Mouse (Mus musculus) monocyte, adult 59 days (primary cell): Measurements from ENCODE around the gene Tomm22. TPM values are rescaled to one million over a fixed set of nuclear protein-coding genes. Genes with fewer than 3 reads are reported as not detected.

Experiments
- total RNA-seq, 2 experiments: library from RNA; stranded (reverse); gene quantifications; one replicate each; pipeline ENCODE4 v1.2.4; 2023

The Tomm22 gene
- 10 to 100 TPM; 85.1 to 92.9 TPM for total RNA-seq

GRCm38 (mm10) chr15:79670249-79670971, at the start of gene Tomm22:
Gene Tomm22, plus strand, starts transcription at chr15:79670861.

DNA sequence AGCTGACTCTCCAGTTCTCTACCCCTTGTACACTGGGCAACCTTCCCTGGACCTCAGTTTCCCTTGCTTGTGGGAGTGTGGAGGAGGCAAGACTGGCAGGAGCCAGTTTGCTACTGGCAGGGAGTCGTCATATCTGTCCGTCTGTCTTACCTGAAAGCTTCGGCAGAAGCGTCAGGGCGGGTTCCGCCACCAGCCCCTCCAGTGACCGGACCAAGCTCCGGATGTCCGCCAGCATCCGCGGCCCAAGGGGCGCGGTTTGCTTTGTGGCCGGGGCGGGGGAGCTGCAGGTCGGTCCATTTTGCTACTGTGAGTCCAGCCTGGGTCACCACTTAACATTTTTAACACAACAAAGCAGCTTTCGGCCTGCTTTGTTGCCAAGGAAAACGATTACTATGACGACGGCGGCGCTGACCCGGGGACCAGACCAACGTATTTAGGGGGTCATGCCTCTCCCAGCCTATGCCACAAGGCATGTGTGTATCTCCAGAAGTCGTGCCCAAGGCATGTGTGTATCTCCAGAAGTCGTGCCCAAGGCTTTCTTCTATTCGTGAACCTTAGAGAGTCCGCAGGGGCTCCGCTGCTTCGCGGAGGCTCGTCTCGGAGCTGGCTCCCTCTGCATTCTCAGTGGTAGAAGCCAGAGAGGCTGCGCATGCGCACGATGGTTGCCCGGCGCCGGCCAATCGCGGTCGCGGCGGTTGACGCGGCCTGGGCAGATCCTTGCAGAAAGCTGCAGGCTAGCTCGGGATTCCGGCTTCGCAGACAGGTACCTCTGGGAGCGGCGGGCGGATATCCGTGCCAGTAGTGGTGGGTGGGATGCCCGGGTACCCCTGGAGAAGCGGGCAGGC, 11.9 kb upstream of the Tomm22 start, which contains the start of the genes Fam227a and Cby1:
Gene Fam227a (minus strand): TSS at position 426 of the 845 bp plus-strand sequence.
Gene Cby1 (plus strand): TSS at position 669 of the 845 bp plus-strand sequence.

DNA sequence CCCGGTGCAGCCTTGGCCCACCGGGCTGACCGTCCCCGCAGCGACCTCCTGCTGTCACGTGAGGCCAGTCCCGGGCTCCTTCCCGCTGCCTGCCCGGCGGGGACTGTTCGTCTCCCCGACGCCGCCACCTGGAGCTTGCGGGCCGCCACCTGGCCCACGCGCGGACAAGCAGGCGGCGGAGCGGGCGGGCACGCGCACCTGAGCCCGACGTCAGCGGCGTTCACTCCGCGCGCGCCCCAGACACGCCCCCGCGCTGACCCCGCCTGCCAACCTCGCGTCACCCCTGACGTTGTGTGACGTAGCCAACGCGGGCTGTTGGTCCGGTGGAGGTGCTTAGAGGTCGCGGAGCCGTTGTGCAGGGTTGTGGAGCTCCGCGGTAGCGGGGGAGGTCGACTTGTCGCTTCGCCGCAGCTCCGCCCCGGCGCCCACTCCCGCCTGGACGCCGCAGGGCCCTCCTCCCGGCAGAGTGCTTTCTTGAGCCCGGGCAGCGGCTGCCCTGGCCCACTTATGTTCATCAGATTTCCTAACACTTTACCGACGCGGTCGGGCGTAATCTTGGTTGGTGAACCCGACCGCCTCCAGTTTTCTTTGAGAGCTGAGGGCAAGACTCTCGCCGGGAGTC, 17.1 kb downstream of the Tomm22 start, which contains the start of gene Josd1:
Gene Josd1 (minus strand): TSS at position 274 of the 622 bp plus-strand sequence.

DNA sequence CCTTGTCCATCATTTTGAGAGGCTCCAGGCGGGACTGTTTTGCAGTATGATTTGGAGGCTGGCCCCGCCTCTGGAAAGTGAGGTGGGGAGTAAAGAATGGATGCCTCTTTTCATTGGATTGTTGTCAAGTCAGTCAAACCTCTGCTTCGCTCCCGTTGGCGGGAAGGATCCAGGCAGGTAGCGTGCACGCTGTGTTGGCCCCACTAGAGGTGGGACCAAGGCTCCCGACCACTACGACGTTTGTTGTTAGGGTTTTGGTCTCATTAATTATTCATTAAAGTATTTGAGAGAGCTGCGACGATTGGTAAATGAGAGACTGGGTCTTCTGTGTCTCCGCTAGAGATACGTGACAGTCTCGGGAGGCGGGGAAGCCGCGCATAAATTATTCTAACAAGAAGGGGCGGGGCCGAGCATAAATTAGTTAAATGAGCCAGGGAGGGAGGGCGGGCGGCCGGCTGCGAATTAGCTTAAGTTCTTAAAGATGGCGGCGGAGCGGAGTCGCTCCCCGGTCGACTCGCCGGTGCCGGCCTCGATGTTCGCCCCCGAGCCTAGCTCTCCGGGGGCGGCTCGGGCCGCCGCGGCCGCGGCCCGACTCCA, 19.9 kb downstream of the Tomm22 start, which contains the start of gene Gtpbp1:
Gene Gtpbp1 (plus strand): TSS at position 420 of the 597 bp plus-strand sequence.

Other genes with a start within 250 kb of the Tomm22 start
- gene Csnk1e, start 215.3 kb upstream of the Tomm22 start, total RNA-seq = 100 to 1,000 TPM; 144 to 153 TPM
- gene Kcnj4, start 165.6 kb upstream of the Tomm22 start, total RNA-seq = not detected
- gene Kdelr3, start 154.4 kb upstream of the Tomm22 start, total RNA-seq = not detected
- gene Ddx17, start 124.1 kb upstream of the Tomm22 start, total RNA-seq = 100 to 1,000 TPM; 237 to 241 TPM
- gene Dmc1, start 65.8 kb upstream of the Tomm22 start, total RNA-seq = not detected
- gene Fam227a, start 11.9 kb upstream of the Tomm22 start, total RNA-seq = under 1 TPM; 0.67 to 0.81 TPM
- 10 to 100 TPM in 1 of 2 experiments, 1 to 10 TPM in 1; 7.3 to 10.7 TPM for gene Cby1, start 11.7 kb upstream of the Tomm22 start, total RNA-seq
- gene Josd1, start 17.1 kb downstream of the Tomm22 start, total RNA-seq = 10 to 100 TPM; 18.6 to 22.5 TPM
- gene Gtpbp1, start 20.0 kb downstream of the Tomm22 start, total RNA-seq = 10 to 100 TPM; 55.9 to 67.9 TPM
- gene Sun2, start 71.7 kb downstream of the Tomm22 start, total RNA-seq = 100 to 1,000 TPM; 150 to 211 TPM
- gene Dnal4, start 107.0 kb downstream of the Tomm22 start, total RNA-seq = 10 to 100 TPM; 15.3 to 18.7 TPM
- 1 to 10 TPM; 2.5 to 3.6 TPM for gene Nptxr, start 133.9 kb downstream of the Tomm22 start, total RNA-seq
- gene Npcd, start 163.4 kb downstream of the Tomm22 start, total RNA-seq = 1 to 10 TPM in 1 of 2 experiments, not detected in 1; 1.4 TPM
- 1 to 10 TPM; 4.9 to 6.7 TPM for gene Cbx6, start 163.8 kb downstream of the Tomm22 start, total RNA-seq
- 10 to 100 TPM; 65.2 to 79.8 TPM for gene Apobec3, start 220.8 kb downstream of the Tomm22 start, total RNA-seq